Comparison of ENCODE assay signal across 2 mouse cellular contexts in the genomic region with DNA sequence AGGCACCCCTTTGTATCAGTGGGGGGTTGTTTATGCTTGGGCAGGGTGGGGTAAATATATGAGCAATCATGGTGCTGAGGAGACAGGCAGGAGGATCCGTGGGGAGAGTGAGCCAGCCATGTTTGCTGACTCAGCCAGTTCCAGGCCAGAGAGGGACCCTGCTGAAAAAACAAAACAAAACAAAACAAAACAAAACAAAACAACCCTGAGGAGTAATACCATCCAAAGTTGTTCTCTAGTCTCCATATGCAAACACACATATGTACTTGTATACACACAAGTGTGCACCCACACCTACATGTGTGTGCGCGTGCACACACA.
TF ChIP-seq lines count a peak whose summit lies in the region.

No protein-coding gene starts in this region.

TF ChIP-seq in CH12.LX, 34 proteins besides CTCF, POLR2A, EP300 and RAD21:
- TF ChIP-seq UBTF (IDR thresholded peaks at IDR 0.05; ENCODE audit: low read depth, low read length) (no peak), ZNF384 (IDR thresholded peaks at IDR 0.05; ENCODE audit: low read depth, low read length) (no peak), E2F4 (IDR thresholded peaks at IDR 0.05; ENCODE audit: insufficient replicate concordance, low read depth, low read length) (no peak), ETS1 (conservative IDR thresholded peaks at IDR 0.05; ENCODE audit: low read depth, low read length) (no peak), ZMIZ1 (IDR thresholded peaks at IDR 0.05; ENCODE audit: low read depth, low read length) (no peak), POLR2AphosphoS2 (IDR thresholded peaks at IDR 0.05; ENCODE audit: low read depth, low read length) (no peak), MAX (IDR thresholded peaks at IDR 0.05; ENCODE audit: low read length) (no peak), HCFC1 (IDR thresholded peaks at IDR 0.05; ENCODE audit: low read depth, low read length) (no peak), MEF2A (IDR thresholded peaks at IDR 0.05; ENCODE audit: borderline replicate concordance, low read depth, low read length) (no peak), BHLHE40 (IDR thresholded peaks at IDR 0.05; ENCODE audit: low read depth, low read length) (no peak), MYC (IDR thresholded peaks at IDR 0.05; ENCODE audit: low read depth, low read length) (no peak), NELFE (IDR thresholded peaks at IDR 0.05; ENCODE audit: low read depth, low read length) (peak; percentile 22; the same call in 1 of the 2 replicates), CHD1 (IDR thresholded peaks at IDR 0.05; ENCODE audit: low read depth, low read length) (no peak), MAZ (IDR thresholded peaks at IDR 0.05; ENCODE audit: low read depth, low read length) (0 out of 2 replicates have a peak, but pooled peaks have one; percentile 6), MAFK (IDR thresholded peaks at IDR 0.05; ENCODE audit: insufficient replicate concordance, low read length) (peak; percentile 97), NRF1 (IDR thresholded peaks at IDR 0.05; ENCODE audit: low read depth, low read length) (no peak), JUN (IDR thresholded peaks at IDR 0.05; ENCODE audit: insufficient read depth, low read depth, low read length) (no peak), TCF12 (IDR thresholded peaks at IDR 0.05; ENCODE audit: low read depth, low read length) (no peak), IRF4 (IDR thresholded peaks at IDR 0.05; ENCODE audit: low read depth, low read length) (no peak), RCOR1 (conservative IDR thresholded peaks at IDR 0.05; ENCODE audit: low read depth, low read length) (no peak), GABPA (IDR thresholded peaks at IDR 0.05; ENCODE audit: insufficient replicate concordance, low read depth, low read length) (no peak), TBP (conservative IDR thresholded peaks at IDR 0.05; ENCODE audit: low read depth, low read length) (no peak), PAX5 (IDR thresholded peaks at IDR 0.05; ENCODE audit: low read length) (no peak)

TF ChIP-seq in ES-E14, 5 proteins besides CTCF, POLR2A, EP300 and RAD21:
- TF ChIP-seq ZNF384 (IDR thresholded peaks at IDR 0.05; ENCODE audit: low read depth, low read length) (no peak), MAFK (IDR thresholded peaks at IDR 0.05; ENCODE audit: insufficient read depth, low read depth, low read length) (peak; percentile 65), ZC3H11A (IDR thresholded peaks at IDR 0.05; ENCODE audit: borderline replicate concordance, low read depth, low read length) (no peak), CHD2 (IDR thresholded peaks at IDR 0.05; ENCODE audit: low read depth, low read length) (no peak), HCFC1 (IDR thresholded peaks at IDR 0.05; ENCODE audit: borderline replicate concordance, insufficient read depth, low read length) (no peak)
